In genomic region chr1:132977402-132977801, GRCm38 (mm10) we compare ENCODE assay signal across 21 mouse cellular contexts. TPM values are rescaled to one million over a fixed set of nuclear protein-coding genes. Genes with fewer than 3 reads are reported as not detected.
DNase-seq lines count a peak whose midpoint lies in the region; ATAC-seq and TF ChIP-seq lines count a peak whose summit lies in the region.
"Had no signal": no experiment of that assay in that cellular context is flagged by ENCODE, and none has a peak within 500 bp of the region (broad histone marks: within the 10 kb centered on the region; RNA-seq: fewer than 3 reads in every experiment).

No protein-coding gene starts in this region.

- 0 out of 2 replicates have a peak, but pooled peaks have one; percentile 13 for TF ChIP-seq POLR2A in CH12.LX (IDR thresholded peaks at IDR 0.05; ENCODE audit: low read depth, low read length)

- ATAC-seq in hindbrain, embryonic 16.5 days, result peak; percentile 37; the same call in 1 of the 2 replicates
- ATAC-seq in hindbrain, embryonic 12.5 days (ENCODE audit: low FRiP score), result no peak
- ATAC-seq in erythroid progenitor cell, adult 5-6 weeks (replicated peaks; ENCODE audit: low FRiP score, poor library complexity, severe bottlenecking), result 0 out of 2 replicates have a peak, but pooled peaks have one; percentile 13
- ATAC-seq: forebrain, embryonic 15.5 days; inflammation-experienced regulatory T-cells, adult 6 months; intestine, postnatal 0 days had no signal

- H3K9me3 ChIP-seq in hindbrain, embryonic 16.5 days (ENCODE audit: control insufficient read depth, low read length), result no peaks in the 10 kb centered on the region
- no peaks in the 10 kb centered on the region for H3K9me3 ChIP-seq in hindbrain, embryonic 12.5 days (replicated peaks)
- no peaks in the 10 kb centered on the region for H3K9me3 ChIP-seq in CH12.LX (replicated peaks; ENCODE audit: low read length)
- H3K9me3 ChIP-seq: forebrain, embryonic 15.5 days; G1E; heart, embryonic 10.5 days; hindbrain, embryonic 13.5 days had no signal

- no peak overlapping the region for H3K4me3 ChIP-seq in hindbrain, embryonic 16.5 days (ENCODE audit: low read length)
- H3K4me3 ChIP-seq in hindbrain, embryonic 12.5 days, result no peak overlapping the region
- no peak overlapping the region for H3K4me3 ChIP-seq in CH12.LX (replicated peaks in 1 of 3; ENCODE audit: low read depth in 2 of 3, low read length in 2 of 3, poor library complexity in 1 of 3)
- H3K4me3 ChIP-seq: erythroblast, embryonic 14.5 days; forebrain, embryonic 15.5 days; heart, embryonic 10.5 days; hindbrain, embryonic 13.5 days had no signal

- in situ Hi-C loops in CH12.LX (cut with MboI; ENCODE audit: low pct_ligation_motif_present, low pct_unique_long_range_greater_than_20kb, low sequenced_read_pairs), result no loop called here

- H3K4me2 ChIP-seq in hindbrain, embryonic 16.5 days (ENCODE audit: low read length), result no peak overlapping the region
- no peak overlapping the region for H3K4me2 ChIP-seq in hindbrain, embryonic 12.5 days (replicated peaks)
- H3K4me2 ChIP-seq in CH12.LX (ENCODE audit: insufficient read depth, low read depth, poor library complexity, severe bottlenecking), result no peak overlapping the region
- H3K4me2 ChIP-seq: forebrain, embryonic 15.5 days; hindbrain, embryonic 13.5 days had no signal

- H3K27ac ChIP-seq in hindbrain, embryonic 16.5 days (ENCODE audit: low read depth, low read length), result no peak overlapping the region
- H3K27ac ChIP-seq in hindbrain, embryonic 12.5 days, result no peak overlapping the region
- no peak overlapping the region for H3K27ac ChIP-seq in CH12.LX (ENCODE audit: insufficient read depth, low read depth)
- H3K27ac ChIP-seq: forebrain, embryonic 15.5 days; heart, embryonic 10.5 days; hindbrain, embryonic 13.5 days had no signal

- no peaks in the 10 kb centered on the region for H3K79me2 ChIP-seq in CH12.LX (replicated peaks; ENCODE audit: control insufficient read depth, extremely low read depth, insufficient read depth, poor library complexity, severe bottlenecking)

- DNase-seq in adrenal gland, postnatal 14 days, result peak; percentile 49
- DNase-seq in adrenal gland, adult 8-10 months, result no peak
- no peak for DNase-seq in CH12.LX (ENCODE audit: extremely low read depth)
- no peak for DNase-seq in spleen, postnatal 14 days (ENCODE audit: low spot score in 2 of 2)
- DNase-seq: cerebellum, adult 18-20 months; cerebellum, adult 9-11 months; cerebellum, postnatal 36 days; heart, adult 18-20 months; heart, postnatal 10 days; heart, postnatal 4 days; kidney, adult 8-10 months had no signal

- no peak for TF ChIP-seq RAD21 in CH12.LX (IDR thresholded peaks at IDR 0.05; ENCODE audit: low read depth, low read length)

- H3K27me3 ChIP-seq in hindbrain, embryonic 16.5 days (replicated peaks; ENCODE audit: control insufficient read depth, insufficient read depth, low read length), result no peaks in the 10 kb centered on the region
- no peaks in the 10 kb centered on the region for H3K27me3 ChIP-seq in hindbrain, embryonic 12.5 days
- no peaks in the 10 kb centered on the region for H3K27me3 ChIP-seq in CH12.LX (replicated peaks)
- H3K27me3 ChIP-seq: forebrain, embryonic 15.5 days; hindbrain, embryonic 13.5 days had no signal

- H3K9ac ChIP-seq in hindbrain, embryonic 16.5 days (ENCODE audit: low read depth, low read length), result no peak overlapping the region
- no peak overlapping the region for H3K9ac ChIP-seq in hindbrain, embryonic 12.5 days
- no peak overlapping the region for H3K9ac ChIP-seq in CH12.LX (ENCODE audit: insufficient read depth, low read depth)
- H3K9ac ChIP-seq: forebrain, embryonic 15.5 days; hindbrain, embryonic 13.5 days had no signal

- TF ChIP-seq CTCF in CH12.LX (conservative IDR thresholded peaks at IDR 0.05 in 1 of 2, IDR thresholded peaks at IDR 0.05 in 1 of 2; ENCODE audit: low read depth in 2 of 2, low read length in 2 of 2), result no peak

- dilution Hi-C loops in CH12.LX (cut with MboI; ENCODE audit: extremely low pct_ligation_motif_present, extremely low pct_unique_long_range_greater_than_20kb, low sequenced_read_pairs), result no loop called here

- H3K36me3 ChIP-seq in hindbrain, embryonic 16.5 days (ENCODE audit: control insufficient read depth, insufficient read depth, low read length), result peaks cover 2% of the 10 kb centered on the region; the same call in 1 of the 2 replicates
- H3K36me3 ChIP-seq in hindbrain, embryonic 12.5 days, result peaks cover 9% of the 10 kb centered on the region; the same call in 1 of the 2 replicates
- H3K36me3 ChIP-seq in CH12.LX (replicated peaks in 1 of 2; ENCODE audit: control insufficient read depth in 1 of 2, insufficient read depth in 1 of 2, low read length in 1 of 2), result peaks cover 32 to 55% of the 10 kb centered on the region in 2 experiments
- H3K36me3 ChIP-seq: forebrain, embryonic 15.5 days had no signal

- no peaks in the 10 kb centered on the region for H3K4me1 ChIP-seq in hindbrain, embryonic 16.5 days (ENCODE audit: control insufficient read depth, insufficient read depth, low read depth, low read length)
- no peaks in the 10 kb centered on the region for H3K4me1 ChIP-seq in hindbrain, embryonic 12.5 days
- no peaks in the 10 kb centered on the region for H3K4me1 ChIP-seq in CH12.LX (ENCODE audit: control insufficient read depth in 1 of 2, insufficient read depth in 2 of 2)
- H3K4me1 ChIP-seq: forebrain, embryonic 15.5 days; heart, embryonic 10.5 days; hindbrain, embryonic 13.5 days had no signal

- WGBS in hindbrain, embryonic 16.5 days, result 68% methylated on average over 1 of the region's 1 CpGs
- WGBS in hindbrain, embryonic 12.5 days, result 80% methylated on average over 1 of the region's 1 CpGs

- no peak for TF ChIP-seq EP300 in CH12.LX (IDR thresholded peaks at IDR 0.05; ENCODE audit: low read length)

TF ChIP-seq in CH12.LX, 34 proteins besides CTCF, POLR2A, EP300 and RAD21:
- TF ChIP-seq TBP (conservative IDR thresholded peaks at IDR 0.05; ENCODE audit: low read depth, low read length) (no peak), POLR2AphosphoS2 (IDR thresholded peaks at IDR 0.05; ENCODE audit: low read depth, low read length) (peak; percentile 46; the same call in 1 of the 2 replicates)

RNA-seq across cellular contexts. Expression of gene Mdm4, which starts 53.0 kb away (rescaled TPM):
- 73.7 and 95.4 TPM in 2 replicates for total RNA-seq in adrenal gland, postnatal 14 days (2021)
- total RNA-seq in adrenal gland, adult 8-10 months (2022), result 100 to 1,000 TPM in 2 of 4 experiments, 10 to 100 TPM in 2; 58.6 to 172 (median 91.8) TPM
- polyA plus RNA-seq in hindbrain, embryonic 16.5 days (2015; fragmentation: Nextera tagmentation; extraction: Ambion mirVana), result 30.2 and 30.3 TPM in 2 replicates
- polyA plus RNA-seq in hindbrain, embryonic 12.5 days (2016; fragmentation: Nextera tagmentation; extraction: Ambion mirVana), result 47.6 and 49.1 TPM in 2 replicates
- total RNA-seq in CH12.LX (2012; rRNA removed) (84.5 and 107 TPM in 2 replicates), CH12.LX (2014; rRNA removed) (66.5 and 68.3 TPM in 2 replicates)
- 78.9 and 79.0 TPM in 2 replicates for polyA plus RNA-seq in CH12.LX (2012; ENCODE audit: insufficient read length, low read depth)
- 92.3 and 118 TPM in 2 replicates for total RNA-seq in erythroid progenitor cell, adult 5-6 weeks (2015; ENCODE audit: low replicate concordance)
- 148 and 163 TPM in 2 replicates for total RNA-seq in erythroid progenitor cell, adult 5-6 weeks (2017; ENCODE audit: low replicate concordance)
